Mouse (Mus musculus) left cerebral cortex, adult 18-20 months (tissue): ENCODE results near the gene Fam24a. TPM values are rescaled to one million over a fixed set of nuclear protein-coding genes. Genes with fewer than 3 reads are reported as not detected.
A peak's percentile ranks its signal among the peaks of the same experiment; 100 is the strongest.

Experiments
- DNase-seq, 2 experiments: peaks; one replicate each; pipeline ENCODE4 v3.0.0; 2021 to 2022; ENCODE audit warnings: low spot score in 2 of 2, mixed read lengths in 1 of 2
- long read RNA-seq, 2 experiments: library from polyadenylated mRNA; stranded (forward); transcript quantifications; one replicate each; pipeline ENCODE4 v2.0.0; 2021
- total RNA-seq, 2 experiments: library from RNA; stranded (reverse); gene quantifications; 2 replicates each; pipeline ENCODE4 v1.2.3; 2021

The Fam24a gene
- total RNA-seq = not detected
- long read RNA-seq, experiment 1 = 0 reads
- long read RNA-seq, experiment 2 = 0 reads

DNA sequence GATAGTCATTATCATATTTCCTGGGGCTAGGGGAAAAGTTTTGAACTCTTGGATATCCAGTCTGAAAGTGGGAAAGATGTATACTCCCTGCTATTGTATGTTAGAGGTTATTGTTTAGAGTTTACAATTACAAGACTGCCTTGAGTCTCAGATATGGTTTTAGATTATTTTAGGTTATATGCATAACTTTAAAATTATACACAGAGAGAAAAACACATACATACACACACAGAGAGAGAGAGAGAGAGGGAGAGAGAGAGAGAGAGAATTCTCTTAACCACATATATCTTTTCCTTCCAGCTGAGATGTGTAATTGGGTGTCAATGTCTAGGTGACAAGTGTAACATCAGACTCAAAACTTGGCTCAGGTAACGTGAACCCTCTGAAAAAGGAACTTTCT lies at the start of gene Fam24a:
Fam24a (plus strand) TSS at position 301 of the 400 bp plus-strand sequence.
- no peak for DNase-seq

DNA sequence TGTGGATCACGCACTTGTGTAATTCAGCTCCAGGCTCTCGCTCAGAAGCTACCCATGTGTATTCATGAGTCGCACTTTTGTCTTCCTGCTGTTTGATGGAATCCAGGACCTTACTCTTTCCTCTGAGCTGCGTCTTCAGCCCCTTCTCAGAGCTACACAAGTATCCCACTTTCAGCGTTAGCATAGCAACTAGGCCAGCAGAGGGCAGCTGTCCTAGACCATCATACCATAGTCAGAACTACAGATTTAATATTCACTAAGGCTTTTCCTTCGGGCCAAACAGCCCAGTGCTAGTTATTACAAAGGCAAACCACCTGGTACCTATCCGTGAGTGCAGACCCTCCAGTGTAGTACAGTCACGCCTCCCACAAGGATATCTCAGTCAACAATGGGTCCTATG lies 36.5 kb upstream of the Fam24a start:
- no peak for DNase-seq

DNA sequence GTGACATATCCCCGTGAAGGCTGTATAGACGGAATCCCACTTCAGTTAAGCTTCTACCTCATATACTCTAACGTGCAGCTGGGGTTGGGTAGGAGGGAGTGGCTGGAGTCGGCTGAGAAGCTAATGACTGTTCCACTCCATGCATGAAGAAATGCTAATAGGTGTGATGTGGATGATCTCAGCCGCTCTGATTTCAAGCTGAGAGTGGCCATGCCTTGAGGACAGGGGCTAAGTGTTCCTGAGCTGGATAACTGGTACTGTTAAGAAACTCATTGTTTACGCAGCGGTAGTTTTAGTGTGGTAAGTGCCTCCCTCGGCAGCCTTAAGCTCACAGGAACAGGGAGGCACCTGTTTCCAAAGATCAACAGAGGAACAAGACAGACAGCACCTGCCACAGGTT lies 30.3 kb upstream of the Fam24a start:
- no peak for DNase-seq

DNA sequence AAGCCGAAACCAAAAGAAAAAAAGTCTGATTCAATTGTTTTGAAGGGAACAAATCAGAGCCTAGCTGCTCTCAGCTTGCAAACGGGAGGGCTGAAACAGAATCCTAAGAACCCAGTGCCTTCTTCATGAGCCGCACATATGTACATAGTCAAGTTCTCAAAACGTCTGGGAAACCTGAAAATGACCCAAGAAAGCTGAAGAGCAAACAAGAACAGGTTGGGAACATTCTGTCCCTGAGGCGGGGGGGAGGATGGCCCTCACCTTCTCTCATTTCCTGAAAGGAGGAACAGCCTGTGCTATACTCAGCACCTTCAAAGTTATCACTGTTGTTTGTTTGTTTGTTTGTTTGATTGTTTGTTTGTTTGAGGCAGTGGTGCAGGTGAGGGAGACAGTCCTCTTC lies 26.9 kb upstream of the Fam24a start:
- no peak for DNase-seq

DNA sequence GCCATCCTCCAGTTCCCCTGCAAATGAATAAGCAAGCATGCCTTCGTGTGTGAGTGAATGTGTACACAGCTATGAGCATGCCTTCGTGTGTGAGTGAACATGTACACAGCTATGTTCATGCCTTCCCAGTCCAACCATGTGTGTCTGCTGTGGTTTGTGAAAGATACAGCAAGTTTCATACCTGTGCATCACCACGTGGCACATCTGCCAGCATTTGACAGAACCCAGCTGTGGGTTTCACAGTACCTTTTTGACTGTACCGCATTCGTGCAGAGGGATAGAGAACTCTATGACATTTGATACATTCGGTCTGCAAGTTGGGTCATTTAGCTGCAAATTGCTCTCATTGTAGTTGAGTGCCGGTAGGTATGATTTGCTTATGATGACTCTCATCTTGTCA lies 19.2 kb upstream of the Fam24a start:
- no peak for DNase-seq

DNA sequence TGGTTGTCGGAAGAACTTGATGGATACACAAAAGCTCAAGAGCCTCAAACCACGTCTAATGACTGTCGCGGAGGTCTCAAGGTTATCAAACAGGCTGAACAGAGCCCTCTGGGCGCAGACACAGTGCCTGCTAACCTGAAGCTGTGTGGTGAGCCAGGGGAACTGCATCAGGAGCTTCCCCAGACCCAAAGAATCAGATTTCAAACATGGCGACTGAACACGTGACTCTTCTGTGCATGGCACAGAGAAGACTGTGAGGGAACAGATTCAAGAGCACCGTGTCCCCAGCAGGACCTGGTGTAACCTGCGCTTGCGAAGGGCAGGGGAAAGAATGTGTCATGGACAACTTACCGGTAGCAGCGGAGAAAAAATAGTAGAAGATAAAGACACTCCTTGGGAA lies 16.1 kb upstream of the Fam24a start:
- DNase-seq = no peak

DNA sequence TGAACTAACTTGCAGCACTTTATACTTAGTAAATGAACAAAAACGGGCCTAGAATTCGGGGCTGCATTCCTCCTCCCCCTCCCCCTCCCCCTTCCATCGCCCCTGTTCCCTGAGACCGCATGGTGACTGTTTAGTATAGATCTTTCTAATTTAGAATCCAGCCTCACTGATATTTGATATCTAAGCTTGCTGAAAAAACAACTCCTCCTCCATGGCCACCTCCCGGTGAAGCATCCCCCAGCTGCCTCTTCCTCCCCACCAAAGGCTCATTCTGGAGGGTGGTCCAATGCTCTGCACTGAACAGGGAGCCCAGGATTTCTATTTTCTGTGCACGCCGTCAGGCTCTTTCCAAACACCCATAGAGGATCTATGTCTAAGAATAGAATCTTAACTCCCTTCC lies 15.3 kb upstream of the Fam24a start:
- no peak for DNase-seq

DNA sequence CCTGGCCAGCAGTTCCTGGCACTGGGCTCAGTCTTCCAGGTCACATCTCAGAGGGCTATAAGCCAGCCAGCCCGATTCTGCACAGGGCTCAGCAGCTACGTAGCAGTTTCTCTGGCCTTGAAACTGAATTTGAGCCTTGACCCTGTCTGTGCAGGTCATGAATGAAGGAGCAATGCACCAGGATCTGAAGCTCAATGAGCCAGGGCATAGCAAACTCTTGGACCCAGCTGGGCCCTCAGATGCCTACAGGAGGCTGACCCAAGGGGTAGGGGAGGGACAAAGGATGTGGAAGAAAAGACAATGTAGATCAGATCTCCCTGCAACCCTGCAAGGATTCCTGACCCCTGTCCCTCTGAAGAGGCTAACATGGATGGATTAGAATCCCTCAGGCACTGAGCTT lies 11.5 kb upstream of the Fam24a start, which contains the start of gene Cuzd1:
Cuzd1 (minus strand) TSS at position 101 of the 400 bp plus-strand sequence.
- DNase-seq = no peak

DNA sequence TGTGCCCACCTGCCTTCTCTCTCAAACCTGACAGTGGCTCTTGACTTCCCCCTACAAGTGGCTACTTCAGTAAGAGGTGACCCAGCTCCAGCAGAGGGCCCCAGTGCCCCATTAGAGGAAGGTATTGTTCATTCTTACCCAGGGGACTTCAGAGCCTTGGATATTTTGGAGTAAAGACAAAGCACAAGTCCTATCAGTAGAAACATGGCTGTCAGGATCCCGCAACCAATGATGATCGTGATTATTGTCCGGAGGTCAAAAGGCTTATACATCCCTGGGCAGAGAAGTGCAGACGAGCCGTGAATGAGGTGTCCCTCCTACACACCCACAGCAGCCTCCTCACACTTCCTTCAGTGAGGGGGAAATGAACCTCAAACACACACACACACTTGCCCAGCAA lies 6.6 kb upstream of the Fam24a start:
- no peak for DNase-seq

DNA sequence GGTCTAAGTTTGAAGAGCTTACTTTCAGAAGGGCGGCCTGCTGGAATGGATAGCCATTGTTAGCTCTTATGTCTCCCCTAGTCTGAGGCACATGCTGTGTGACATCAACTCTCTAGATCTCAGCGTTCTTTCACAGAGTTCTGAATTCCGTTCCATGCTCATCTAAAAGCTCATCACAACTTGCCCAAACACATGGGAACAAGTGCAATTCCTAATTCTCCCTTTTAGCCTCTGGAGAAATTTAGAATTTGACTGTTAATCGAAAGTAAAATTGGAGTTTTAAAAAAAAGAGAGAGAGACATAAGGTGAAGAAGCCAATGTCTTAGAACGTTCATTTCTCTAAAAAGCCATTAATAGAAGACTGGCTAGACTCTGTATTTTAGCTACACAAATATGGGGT lies 4.2 kb upstream of the Fam24a start, which contains the start of gene Fam24b:
Fam24b (minus strand) TSS at position 101 of the 400 bp plus-strand sequence.
- DNase-seq = no peak

DNA sequence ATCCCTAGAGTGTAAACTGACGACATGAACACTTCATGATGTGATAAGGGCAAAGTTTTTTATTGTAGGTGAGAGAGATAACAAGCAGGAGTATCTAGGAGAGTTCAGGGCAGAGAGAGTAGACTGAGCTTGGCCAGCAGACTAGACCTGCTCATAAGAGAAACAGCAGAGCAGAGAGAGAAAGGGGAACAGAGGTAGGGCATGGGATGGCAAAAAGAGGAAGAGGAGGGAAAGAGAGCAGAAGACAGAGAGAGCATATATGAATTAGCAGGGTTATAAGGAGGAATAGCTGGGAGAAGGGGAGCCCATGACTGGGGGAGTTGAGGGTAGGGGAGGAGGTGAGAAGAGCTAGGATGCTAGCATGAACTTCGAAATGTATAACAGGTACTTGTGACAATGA lies 2.0 kb upstream of the Fam24a start:
- DNase-seq = no peak

DNA sequence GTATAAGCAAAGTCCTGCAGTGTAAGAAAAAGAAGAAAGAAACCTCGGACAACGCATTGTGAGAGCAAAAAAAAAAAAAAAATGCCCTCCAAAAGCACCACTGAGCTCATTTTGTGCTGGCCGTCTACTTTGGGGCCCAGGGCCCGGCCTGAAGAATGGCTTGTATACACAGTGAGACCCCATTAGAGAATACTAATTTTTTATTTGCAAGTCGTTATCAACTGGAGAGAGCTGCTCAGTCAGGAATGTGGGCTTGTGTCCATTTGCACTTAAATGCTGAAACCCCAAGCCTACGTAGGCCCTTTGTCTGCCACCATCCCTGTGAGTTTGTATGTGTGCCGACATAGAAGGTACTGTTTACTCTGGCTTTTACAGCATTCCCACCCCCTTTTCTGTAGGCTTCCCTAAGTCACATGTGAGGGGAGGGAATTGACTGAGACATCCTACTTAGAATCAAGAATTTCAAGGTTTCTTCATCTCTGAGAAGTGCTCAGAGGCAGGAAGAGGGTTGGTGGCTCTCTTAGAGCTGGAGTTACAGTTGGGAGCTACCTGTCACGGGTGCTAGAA lies 3.9 kb downstream of the Fam24a start:
- DNase-seq = no peak

DNA sequence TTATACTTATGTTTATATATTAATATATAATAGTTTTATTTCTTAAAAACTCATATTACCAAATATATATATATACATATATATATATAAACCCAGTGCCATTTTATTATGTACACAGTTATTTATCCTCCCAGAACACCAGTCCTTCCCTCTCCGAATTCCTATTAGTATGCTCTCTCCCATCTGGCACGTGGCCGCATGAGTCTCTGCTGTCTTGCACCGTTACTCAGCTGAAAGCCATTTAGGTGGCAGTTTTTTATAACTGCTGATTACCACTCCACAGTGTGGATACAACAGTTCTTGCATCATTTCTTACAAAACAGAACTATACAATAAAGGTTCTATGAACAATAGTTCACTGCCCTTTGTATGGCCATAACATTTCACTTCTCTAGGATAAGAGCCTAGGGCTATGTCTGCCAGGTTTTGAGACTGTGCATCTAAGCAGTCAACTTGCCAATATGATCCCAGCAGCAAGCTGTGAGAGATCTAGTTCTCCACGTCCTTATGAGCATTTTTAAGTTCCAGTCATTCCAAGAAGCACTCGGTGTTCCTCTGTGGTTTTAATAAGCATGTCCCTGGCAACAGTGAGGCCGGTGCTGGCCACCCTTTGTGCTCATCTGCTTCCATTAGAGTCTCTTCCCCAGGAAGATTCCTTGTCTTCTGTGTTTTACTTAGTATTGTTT lies 12.3 kb downstream of the Fam24a start:
- no peak for DNase-seq

DNA sequence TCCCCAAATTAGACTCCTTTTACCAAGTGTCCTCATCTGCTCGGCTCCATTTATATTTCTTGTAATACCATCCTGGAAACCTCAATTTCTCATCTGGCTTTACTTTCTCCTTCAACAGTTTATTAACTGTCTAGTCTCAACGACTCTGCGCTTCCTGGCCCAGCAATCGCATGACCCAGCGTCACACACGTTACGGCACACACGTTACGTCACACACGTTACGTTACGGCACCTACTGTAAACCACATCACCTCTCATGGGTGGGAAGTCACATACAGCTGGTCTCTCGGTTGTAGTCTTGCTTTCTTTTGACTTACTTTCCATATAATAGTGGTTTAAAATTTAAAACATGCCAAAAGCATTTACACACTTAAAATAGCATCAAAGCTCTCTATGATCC lies 22.4 kb downstream of the Fam24a start:
- DNase-seq = no peak

DNA sequence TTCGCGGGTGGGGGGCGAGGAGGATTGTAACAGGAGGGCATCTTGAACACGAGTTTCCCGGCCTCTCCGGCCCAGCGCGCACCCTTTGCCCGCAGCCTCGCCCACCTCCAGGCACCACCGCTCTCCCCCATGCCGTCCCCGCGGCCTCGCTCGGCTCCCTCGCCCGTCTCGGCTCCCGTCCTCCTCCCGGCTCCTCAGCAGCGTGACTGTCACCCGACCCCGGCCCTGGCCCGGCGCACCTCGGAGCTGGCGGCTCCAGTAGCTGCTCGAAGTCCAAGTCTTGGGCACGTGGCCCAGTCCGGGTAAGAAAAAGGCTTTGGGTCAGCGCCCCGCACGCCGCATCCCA lies 28.6 kb downstream of the Fam24a start:
- no peak for DNase-seq

DNA sequence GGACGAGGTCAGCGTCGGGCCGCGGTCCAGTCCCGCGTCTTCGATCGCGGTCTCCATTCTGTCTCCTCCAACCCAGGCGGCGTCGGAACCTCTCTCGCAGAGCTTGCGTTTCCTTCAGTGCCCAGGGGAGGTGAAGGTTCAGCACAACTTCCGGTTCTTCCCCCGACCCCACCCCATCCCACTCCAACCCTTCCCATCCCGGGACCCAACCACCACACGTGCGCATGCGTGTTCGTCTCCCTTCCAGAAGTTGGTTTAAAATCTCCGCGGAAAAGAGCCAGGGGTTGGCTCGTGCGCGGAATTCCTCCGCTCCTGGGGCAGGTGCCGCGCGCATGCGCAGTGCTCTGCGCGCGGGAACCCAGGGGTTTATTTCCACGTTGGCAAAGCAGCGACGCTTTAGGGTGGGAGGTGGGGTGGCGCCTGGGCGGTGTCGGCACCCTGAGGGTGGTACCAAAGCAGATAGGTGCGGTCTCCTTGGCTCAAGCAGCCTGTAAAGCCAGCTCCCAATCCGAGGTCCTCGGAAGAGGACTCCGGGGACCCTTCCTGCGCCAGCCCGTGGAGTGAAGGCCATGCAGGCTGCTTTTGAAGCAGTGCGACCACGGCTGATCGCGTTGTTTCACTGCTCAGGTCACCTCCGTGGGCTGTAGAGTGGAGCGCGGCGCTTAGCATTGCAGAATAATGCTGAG lies 29.1 kb downstream of the Fam24a start, which contains the start of gene 2310057M21Rik:
2310057M21Rik (minus strand) TSS at position 145 of the 686 bp plus-strand sequence.
- DNase-seq = peak; percentile 91 to 94

DNA sequence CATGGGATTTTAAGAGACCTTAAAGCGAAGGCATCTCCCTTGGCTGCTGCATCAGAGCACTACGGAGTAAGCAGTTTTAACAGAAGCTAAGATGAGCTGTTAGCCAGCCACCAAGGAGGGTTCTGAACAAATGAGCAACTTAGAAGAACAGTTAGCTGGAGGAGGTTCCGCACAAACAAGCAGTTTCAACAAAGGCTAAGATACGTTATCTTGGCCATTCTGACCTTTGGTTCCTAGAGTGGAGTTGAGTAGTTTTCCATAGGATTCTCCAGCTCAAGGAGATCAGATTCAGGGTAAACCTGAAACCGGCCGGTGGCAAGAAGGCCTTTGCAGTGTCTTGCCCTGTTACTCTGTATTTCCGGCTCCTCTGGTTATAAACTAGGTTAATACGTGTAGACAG lies 30.5 kb downstream of the Fam24a start:
- DNase-seq = no peak

DNA sequence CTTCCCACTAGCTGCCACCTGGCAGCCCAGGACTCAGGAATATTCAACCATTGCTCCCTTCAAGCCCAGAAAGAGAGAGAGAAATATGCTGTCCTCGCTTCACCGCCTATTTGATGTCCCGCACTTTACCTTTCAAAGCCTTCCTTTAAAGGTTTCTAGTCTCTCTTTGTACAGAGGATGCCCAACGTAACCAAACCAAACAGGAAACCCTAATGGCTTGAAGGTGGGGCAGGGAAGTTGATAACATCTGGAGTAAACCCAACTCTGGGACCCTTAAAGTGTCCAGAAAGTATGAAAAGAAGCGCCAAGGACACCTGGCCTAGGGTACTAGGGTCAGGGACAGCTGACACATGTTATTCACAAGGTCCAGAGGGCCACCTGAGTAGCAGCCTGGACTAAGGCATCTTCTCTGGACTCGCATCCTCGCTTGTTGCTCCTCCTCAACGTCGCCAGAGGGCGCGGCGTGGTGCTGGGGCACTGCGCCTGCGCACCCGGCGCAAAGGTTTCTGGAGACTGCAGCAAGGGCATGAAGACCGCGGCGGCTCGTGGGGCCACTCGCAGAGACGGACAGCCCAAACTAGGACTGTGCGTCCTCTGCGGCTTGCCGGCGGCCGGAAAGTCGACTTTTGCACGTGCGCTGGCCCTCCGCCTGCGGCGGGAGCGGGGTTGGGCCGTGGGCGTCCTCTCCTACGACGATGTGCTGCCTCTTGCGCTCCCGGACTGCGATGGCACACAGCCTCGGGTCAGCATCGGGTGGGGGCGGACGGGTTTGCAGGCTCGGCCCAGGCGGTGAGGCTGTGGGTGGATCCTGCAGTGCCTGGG lies 37.2 kb downstream of the Fam24a start, which contains the start of gene Pstk:
Pstk (plus strand) TSS at position 494 of the 822 bp plus-strand sequence.
- peak; percentile 87 to 93 for DNase-seq

DNA sequence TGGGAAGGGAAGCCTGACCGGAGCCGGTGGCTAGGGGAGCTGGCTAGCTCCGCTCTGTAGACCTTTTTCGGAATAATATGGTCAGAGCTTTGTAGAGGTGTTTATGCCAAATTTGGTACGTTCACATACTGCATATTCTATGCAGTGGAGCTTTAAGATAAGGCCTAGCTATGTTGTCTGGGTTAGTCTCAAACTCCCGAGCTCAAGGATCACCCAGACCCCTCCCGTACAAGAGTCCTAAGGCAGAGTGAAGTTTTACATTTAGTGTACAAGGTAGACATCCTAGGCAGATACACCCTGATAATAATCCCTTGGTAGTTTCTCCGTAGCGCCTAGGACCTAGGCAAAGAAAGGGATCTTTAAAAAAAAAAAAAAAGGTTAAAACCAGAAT lies 37.8 kb downstream of the Fam24a start:
- DNase-seq = no peak

DNA sequence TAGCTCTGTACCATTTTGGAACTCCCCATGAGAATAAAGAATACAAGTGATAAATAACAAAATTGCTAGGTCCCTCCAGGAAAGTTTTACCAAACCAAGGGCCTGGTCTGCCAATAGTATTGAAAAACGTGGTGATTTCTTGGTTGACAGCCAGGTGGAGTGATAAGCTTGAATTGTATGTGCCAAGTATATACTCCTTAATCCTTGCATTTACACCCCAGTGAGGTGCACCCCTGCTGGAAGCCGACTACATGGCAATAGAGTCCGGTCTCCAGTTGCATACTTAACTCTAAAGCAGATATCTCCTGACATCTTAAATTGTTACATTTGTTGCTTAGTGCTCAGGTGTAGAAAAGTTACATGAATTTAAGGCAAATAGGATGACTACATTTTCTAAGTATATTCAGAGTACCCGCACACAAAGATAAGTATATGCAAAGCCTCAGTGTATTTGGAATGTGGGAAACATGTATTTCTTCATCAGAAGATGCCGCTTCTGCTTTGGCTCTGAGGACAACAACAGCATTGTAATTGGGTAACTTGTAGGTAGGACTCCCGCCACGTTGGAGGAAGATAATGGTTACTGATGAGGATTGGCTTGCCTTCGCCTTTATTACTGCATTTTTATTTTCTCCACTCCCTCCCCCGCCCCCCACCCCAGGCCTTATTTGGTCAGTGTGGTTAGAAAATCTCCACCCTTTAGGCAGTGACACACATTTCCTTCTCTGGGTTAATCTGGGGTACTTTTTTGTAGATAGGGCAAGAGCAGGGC lies 38.4 kb downstream of the Fam24a start:
- DNase-seq = no peak
